Mouse (Mus musculus) c-Kit-positive CD71-positive TER-119-positive erythroid progenitor cells, embryonic 14.5 days (primary cell): Measurements from ENCODE around the gene Cyp27a1.

Experiments
- DNase-seq: peaks from one replicate; pipeline ENCODE4 v3.0.0-alpha.2; 2013; ENCODE audit warnings: low spot score

Cyp27a1 gene

GRCm38 (mm10) chr1:74771931-74772620 lies 58.7 kb downstream of the Cyp27a1 start:
- DNase-seq: no peak

- DNase-seq: peak; percentile 34
Measured at GRCm38 (mm10) chr1:74773136-74773535, 59.8 kb downstream of the Cyp27a1 start.

GRCm38 (mm10) chr1:74774062-74774461 lies 60.7 kb downstream of the Cyp27a1 start:
- DNase-seq: no peak

GRCm38 (mm10) chr1:74775816-74776215 lies 62.4 kb downstream of the Cyp27a1 start:
- DNase-seq: no peak

- DNase-seq: no peak
Measured at GRCm38 (mm10) chr1:74778934-74779486, 65.6 kb downstream of the Cyp27a1 start.

GRCm38 (mm10) chr1:74782045-74782444 lies 68.7 kb downstream of the Cyp27a1 start:
- DNase-seq: no peak

GRCm38 (mm10) chr1:74783554-74783953 lies 70.2 kb downstream of the Cyp27a1 start:
- no peak for DNase-seq

- DNase-seq: peak; percentile 33
Measured at GRCm38 (mm10) chr1:74784041-74784759, 70.8 kb downstream of the Cyp27a1 start.
